ENCODE assay signal across 15 mouse cellular contexts in genomic region chr12:117691336-117691735, GRCm38 (mm10).
DNase-seq lines count a peak whose midpoint lies in the region; ATAC-seq lines count a peak whose summit lies in the region.
"Had no signal": no experiment of that assay in that cellular context is flagged by ENCODE, and none has a peak within 500 bp of the region (broad histone marks: within the 10 kb centered on the region; RNA-seq: fewer than 3 reads in every experiment).

No protein-coding gene starts in this region.

- H3K4me1 ChIP-seq in midbrain, embryonic 13.5 days (replicated peaks) = peaks cover 75% of the 10 kb centered on the region
- H3K4me1 ChIP-seq in midbrain, embryonic 11.5 days (ENCODE audit: control insufficient read depth, insufficient read depth, low read length) = peaks cover 5% of the 10 kb centered on the region
- H3K4me1 ChIP-seq in hindbrain, embryonic 12.5 days = peaks cover 48% of the 10 kb centered on the region
- peaks cover 69% of the 10 kb centered on the region for H3K4me1 ChIP-seq in midbrain, embryonic 15.5 days
- H3K4me1 ChIP-seq in liver, embryonic 12.5 days = no peaks in the 10 kb centered on the region

- 76% methylated on average over 5 of the region's 5 CpGs for WGBS in midbrain, embryonic 13.5 days
- 78% methylated on average over 5 of the region's 5 CpGs for WGBS in midbrain, embryonic 11.5 days
- 71% methylated on average over 5 of the region's 5 CpGs for WGBS in hindbrain, embryonic 12.5 days
- 69% methylated on average over 5 of the region's 5 CpGs for WGBS in midbrain, embryonic 15.5 days
- WGBS in liver, embryonic 12.5 days (ENCODE audit: insufficient replicate concordance) = 64% methylated on average over 5 of the region's 5 CpGs

- no peaks in the 10 kb centered on the region; the same call in 1 of the 2 replicates for H3K27me3 ChIP-seq in midbrain, embryonic 13.5 days
- H3K27me3 ChIP-seq in midbrain, embryonic 11.5 days (ENCODE audit: control insufficient read depth, insufficient read depth, low read length) = no peaks in the 10 kb centered on the region
- no peaks in the 10 kb centered on the region for H3K27me3 ChIP-seq in hindbrain, embryonic 12.5 days
- no peaks in the 10 kb centered on the region for H3K27me3 ChIP-seq in midbrain, embryonic 15.5 days (replicated peaks)
- no peaks in the 10 kb centered on the region for H3K27me3 ChIP-seq in liver, embryonic 12.5 days (replicated peaks)
- H3K27me3 ChIP-seq: embryonic facial prominence, embryonic 13.5 days had no signal

- H3K9me3 ChIP-seq in midbrain, embryonic 13.5 days = no peaks in the 10 kb centered on the region
- H3K9me3 ChIP-seq in midbrain, embryonic 11.5 days (ENCODE audit: control insufficient read depth, low read length) = no peaks in the 10 kb centered on the region
- no peaks in the 10 kb centered on the region for H3K9me3 ChIP-seq in hindbrain, embryonic 12.5 days (replicated peaks)
- H3K9me3 ChIP-seq in midbrain, embryonic 15.5 days = no peaks in the 10 kb centered on the region
- no peaks in the 10 kb centered on the region for H3K9me3 ChIP-seq in liver, embryonic 12.5 days (replicated peaks)
- H3K9me3 ChIP-seq: embryonic facial prominence, embryonic 13.5 days had no signal

- DNase-seq in midbrain, embryonic 11.5 days (ENCODE audit: low spot score, missing footprints) = no peak
- no peak for DNase-seq in ovary, adult 18-20 months (ENCODE audit: low spot score)
- DNase-seq: adrenal gland, postnatal 36 days; cerebellum, adult 8-10 months; gastrocnemius, adult 2 months; kidney, adult 8-10 months; kidney, postnatal 4 days; lung, adult 2 months; lung, postnatal 36 days had no signal

- H3K27ac ChIP-seq in midbrain, embryonic 13.5 days = no peak overlapping the region
- H3K27ac ChIP-seq in midbrain, embryonic 11.5 days (ENCODE audit: low read depth, low read length) = no peak overlapping the region
- H3K27ac ChIP-seq in hindbrain, embryonic 12.5 days = no peak overlapping the region
- peak overlapping the region; percentile 13; the same call in 1 of the 2 replicates for H3K27ac ChIP-seq in midbrain, embryonic 15.5 days
- no peak overlapping the region for H3K27ac ChIP-seq in liver, embryonic 12.5 days
- H3K27ac ChIP-seq: embryonic facial prominence, embryonic 13.5 days; gastrocnemius, adult 2 months had no signal

- H3K4me2 ChIP-seq in midbrain, embryonic 13.5 days (replicated peaks) = peak overlapping the region; percentile 71
- no peak overlapping the region for H3K4me2 ChIP-seq in midbrain, embryonic 11.5 days
- H3K4me2 ChIP-seq in hindbrain, embryonic 12.5 days (replicated peaks) = peak overlapping the region; percentile 64
- peak overlapping the region; percentile 55 for H3K4me2 ChIP-seq in midbrain, embryonic 15.5 days
- H3K4me2 ChIP-seq in liver, embryonic 12.5 days = no peak overlapping the region
- H3K4me2 ChIP-seq: embryonic facial prominence, embryonic 13.5 days had no signal

- ATAC-seq in midbrain, embryonic 13.5 days = no peak
- ATAC-seq in midbrain, embryonic 11.5 days (ENCODE audit: low FRiP score) = no peak
- no peak for ATAC-seq in hindbrain, embryonic 12.5 days (ENCODE audit: low FRiP score)
- no peak for ATAC-seq in midbrain, embryonic 15.5 days (replicated peaks)
- ATAC-seq in megakaryocyte, adult 5-6 weeks (ENCODE audit: poor library complexity, severe bottlenecking) = no peak
- no peak for ATAC-seq in liver, embryonic 12.5 days

- no peaks in the 10 kb centered on the region for H3K36me3 ChIP-seq in midbrain, embryonic 13.5 days
- H3K36me3 ChIP-seq in midbrain, embryonic 11.5 days (ENCODE audit: control insufficient read depth, insufficient read depth, low read length) = no peaks in the 10 kb centered on the region
- H3K36me3 ChIP-seq in hindbrain, embryonic 12.5 days = no peaks in the 10 kb centered on the region
- no peaks in the 10 kb centered on the region for H3K36me3 ChIP-seq in midbrain, embryonic 15.5 days (replicated peaks)
- no peaks in the 10 kb centered on the region for H3K36me3 ChIP-seq in liver, embryonic 12.5 days
- H3K36me3 ChIP-seq: embryonic facial prominence, embryonic 13.5 days had no signal

- peak overlapping the region; percentile 57 for H3K4me3 ChIP-seq in midbrain, embryonic 13.5 days (replicated peaks)
- H3K4me3 ChIP-seq in midbrain, embryonic 11.5 days (ENCODE audit: low read depth, low read length) = no peak overlapping the region
- peak overlapping the region; percentile 52 for H3K4me3 ChIP-seq in hindbrain, embryonic 12.5 days
- peak overlapping the region; percentile 61 for H3K4me3 ChIP-seq in midbrain, embryonic 15.5 days
- no peak overlapping the region for H3K4me3 ChIP-seq in liver, embryonic 12.5 days
- H3K4me3 ChIP-seq: embryonic facial prominence, embryonic 13.5 days; gastrocnemius, adult 2 months had no signal

- H3K9ac ChIP-seq in midbrain, embryonic 13.5 days (replicated peaks) = peak overlapping the region; percentile 30; the same call in 1 of the 2 replicates
- no peak overlapping the region for H3K9ac ChIP-seq in midbrain, embryonic 11.5 days (ENCODE audit: low read length)
- H3K9ac ChIP-seq in hindbrain, embryonic 12.5 days = 0 out of 2 replicates have a peak overlapping the region, but pooled peaks have one; percentile 18
- H3K9ac ChIP-seq in midbrain, embryonic 15.5 days = no peak overlapping the region; the same call in 1 of the 2 replicates
- no peak overlapping the region for H3K9ac ChIP-seq in liver, embryonic 12.5 days
- H3K9ac ChIP-seq: embryonic facial prominence, embryonic 13.5 days had no signal

Comparison
In these comparisons a context has a peak if more than half of its experiments do, and no peak if none do; other contexts are left out.
1. H3K4me2 ChIP-seq: peak in midbrain, embryonic 13.5 days (single experiment), hindbrain, embryonic 12.5 days (single experiment) and midbrain, embryonic 15.5 days (single experiment); none in midbrain, embryonic 11.5 days (single experiment) and liver, embryonic 12.5 days (single experiment).
2. H3K4me3 ChIP-seq: peak in midbrain, embryonic 13.5 days (single experiment), hindbrain, embryonic 12.5 days (single experiment) and midbrain, embryonic 15.5 days (single experiment); none in midbrain, embryonic 11.5 days (single experiment) and liver, embryonic 12.5 days (single experiment).
3. H3K9ac ChIP-seq: peak in midbrain, embryonic 13.5 days (single experiment) and hindbrain, embryonic 12.5 days (single experiment); none in midbrain, embryonic 11.5 days (single experiment), midbrain, embryonic 15.5 days (single experiment) and liver, embryonic 12.5 days (single experiment).